Mouse (Mus musculus) fat pad, adult 2 months (tissue): ENCODE results near the gene Vps11.
"Not testable (repeated sequence)": the region's sequence is repeated elsewhere in the genome, so short reads cannot be mapped to it uniquely, and the experiment has no call there.

Source experiments
- DNase-seq: peaks from one replicate; pipeline ENCODE4 v3.0.0-alpha.2; 2011; ENCODE audit warnings: low read depth, low spot score; ENCODE audit errors: extremely low read depth

The Vps11 gene

GRCm38 (mm10) chr9:44377335-44377734, 15.9 kb upstream of the Vps11 start:
- DNase-seq, result not testable (repeated sequence)

- DNase-seq, result no peak
These were observed 14.7 kb upstream of the Vps11 start for GRCm38 (mm10) chr9:44376141-44376540.

GRCm38 (mm10) chr9:44373386-44373785, 11.9 kb upstream of the Vps11 start:
- DNase-seq, result no peak

- DNase-seq, result no peak
These were observed 3.0 kb upstream of the Vps11 start for GRCm38 (mm10) chr9:44364480-44364879.

GRCm38 (mm10) chr9:44361931-44362330, 461 bp upstream of the Vps11 start:
- not testable (repeated sequence) for DNase-seq

- no peak for DNase-seq
These were observed 4.3 kb downstream of the Vps11 start for GRCm38 (mm10) chr9:44357207-44357606.

- DNase-seq, result no peak
These were observed 8.3 kb downstream of the Vps11 start for GRCm38 (mm10) chr9:44353142-44353541.

GRCm38 (mm10) chr9:44352337-44352736, 9.1 kb downstream of the Vps11 start:
- DNase-seq, result no peak

- no peak for DNase-seq
These were observed 10.1 kb downstream of the Vps11 start for GRCm38 (mm10) chr9:44351396-44351795.

- no peak for DNase-seq
These were observed 12.9 kb downstream of the Vps11 start for GRCm38 (mm10) chr9:44348546-44348945.

GRCm38 (mm10) chr9:44347621-44348020, 13.8 kb downstream of the Vps11 start:
- DNase-seq, result no peak

- peak; percentile 37 for DNase-seq
These were observed 14.3 kb downstream of the Vps11 start for GRCm38 (mm10) chr9:44347166-44347565.

GRCm38 (mm10) chr9:44345570-44346433, 15.7 kb downstream of the Vps11 start:
- DNase-seq, result peak; percentile 34

GRCm38 (mm10) chr9:44343781-44344421, 17.6 kb downstream of the Vps11 start, which contains the start of gene Hmbs:
Gene Hmbs, minus strand, starts transcription at chr9:44344228.
- peak; percentile 63 for DNase-seq

- no peak for DNase-seq
These were observed 18.2 kb downstream of the Vps11 start for GRCm38 (mm10) chr9:44343290-44343689.

GRCm38 (mm10) chr9:44342605-44343004, 18.9 kb downstream of the Vps11 start:
- DNase-seq, result no peak

GRCm38 (mm10) chr9:44342173-44342572, 19.3 kb downstream of the Vps11 start:
- no peak for DNase-seq

- no peak for DNase-seq
These were observed 20.0 kb downstream of the Vps11 start for GRCm38 (mm10) chr9:44341487-44341886.

- DNase-seq, result no peak
These were observed 22.9 kb downstream of the Vps11 start for GRCm38 (mm10) chr9:44338574-44338973.

- no peak for DNase-seq
These were observed 23.9 kb downstream of the Vps11 start for GRCm38 (mm10) chr9:44337436-44338169.

- DNase-seq, result no peak
These were observed 24.5 kb downstream of the Vps11 start for GRCm38 (mm10) chr9:44336964-44337363.
